Mouse (Mus musculus) limb, embryonic 14.5 days (tissue): ENCODE measurements around the gene Aatk. TPM values are rescaled to one million over a fixed set of nuclear protein-coding genes. Genes with fewer than 3 reads are reported as not detected.

Experiments used
- ATAC-seq: fragments of 200-750 bp; cut with Nextera tagmentation; 2 replicates; pipeline ENCODE4 v1.8.0; 2017; ENCODE audit warnings: low read depth, moderate number of reproducible peaks, moderate TSS enrichment; ENCODE audit not compliant: low FRiP score
- DNase-seq: peaks from one replicate; pipeline ENCODE4 v3.0.0-alpha.2; 2015; ENCODE audit warnings: low spot score
- H3K27ac ChIP-seq: fragments of 300-500 bp; sonication (generic); replicated peaks from 2 replicates; pipeline ENCODE4 v1.5.1; 2014; ENCODE audit warnings: low read depth, mild to moderate bottlenecking, low read length, moderate library complexity, mixed read lengths
- H3K27me3 ChIP-seq: fragments of 300-500 bp; sonication (generic); 2 replicates; pipeline ENCODE4 v1.6.1; 2014; ENCODE audit warnings: low read length, mixed read lengths; ENCODE audit not compliant: control insufficient read depth, insufficient read depth
- H3K36me3 ChIP-seq: fragments of 300-500 bp; sonication (generic); 2 replicates; pipeline ENCODE4 v1.6.1; 2014; ENCODE audit warnings: mild to moderate bottlenecking, low read length, moderate library complexity, mixed read lengths; ENCODE audit not compliant: control insufficient read depth, insufficient read depth
- H3K4me1 ChIP-seq: fragments of 300-500 bp; sonication (generic); 2 replicates; pipeline ENCODE4 v1.6.1; 2014; ENCODE audit warnings: antibody characterized with exemption, low read length, mixed read lengths; ENCODE audit not compliant: control insufficient read depth, insufficient read depth
- H3K4me2 ChIP-seq: fragments of 300-500 bp; sonication (generic); replicated peaks from 2 replicates; pipeline ENCODE4 v1.6.1; 2014; ENCODE audit warnings: low read depth, mild to moderate bottlenecking, low read length, moderate library complexity; ENCODE audit not compliant: severe bottlenecking
- H3K4me3 ChIP-seq: fragments of 300-500 bp; sonication (generic); replicated peaks from 2 replicates; pipeline ENCODE4 v1.5.1; 2014; ENCODE audit warnings: low read length
- H3K9ac ChIP-seq: fragments of 300-500 bp; sonication (generic); 2 replicates; pipeline ENCODE4 v1.6.1; 2014; ENCODE audit warnings: mild to moderate bottlenecking, low read depth, low read length, moderate library complexity; ENCODE audit not compliant: severe bottlenecking
- H3K9me3 ChIP-seq: fragments of 300-500 bp; sonication (generic); 2 replicates; pipeline ENCODE4 v1.6.1; 2016; ENCODE audit warnings: low read length; ENCODE audit not compliant: control insufficient read depth
- POLR2A ChIP-seq: fragments of 200-500 bp; IDR thresholded peaks from 2 replicates; pipeline ENCODE4 v1.8.0; 2012; ENCODE audit warnings: inconsistent platforms, mild to moderate bottlenecking, moderate library complexity, borderline replicate concordance; ENCODE audit not compliant: insufficient read depth, insufficient read length; ENCODE audit errors: extremely low read depth
- WGBS: fragments of 180-500 bp; shearing (Covaris S2); extraction: QIAGEN DNeasy Blood & Tissue Kit; methylation state at CpG from one replicate; pipeline ENCODE4 v1.1.7; 2014; 5-methylcytosine and 5-hydroxymethylcytosine counted together
- polyA plus RNA-seq, 2 experiments: library from polyadenylated mRNA; depleted of rRNA in 1 of 2; stranded (reverse) in 1 of 2; unstranded in 1 of 2; fragments of >200 nt; fragmentation: Nextera tagmentation in 1 of 2; extraction: Ambion mirVana in 1 of 2; gene quantifications; 2 replicates each; pipeline versions ENCODE4 v1.2.1 to v1.2.3; 2012 to 2014

Aatk gene
- polyA plus RNA-seq, 2 experiments = 5.9 to 14.8 TPM

DNA sequence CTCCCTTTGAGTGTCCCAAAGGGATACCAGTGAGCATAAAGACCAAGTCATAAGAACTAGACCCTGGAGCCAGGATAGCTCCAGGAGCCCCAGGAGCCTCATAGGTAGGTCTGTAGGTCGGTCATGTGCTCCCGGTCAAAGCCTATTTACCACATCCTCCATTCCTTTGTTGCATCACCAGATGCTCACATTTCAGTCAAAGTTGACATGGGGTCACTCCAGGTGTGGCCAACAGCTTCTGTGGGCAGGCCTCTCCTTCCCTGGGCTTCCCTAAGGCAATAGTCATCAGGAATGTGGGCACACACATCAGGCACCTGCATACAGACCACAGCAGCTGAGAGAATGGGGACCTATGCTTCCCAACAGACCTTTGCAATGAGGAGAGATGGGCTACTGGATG, 79.1 kb downstream of the Aatk start:
- no peak overlapping the region for H3K27ac ChIP-seq
- H3K9ac ChIP-seq = no peak overlapping the region
- peaks cover 6% of the 10 kb centered on the region; the same call in 1 of the 2 replicates for H3K36me3 ChIP-seq
- H3K27me3 ChIP-seq = no peaks in the 10 kb centered on the region
- no peaks in the 10 kb centered on the region for H3K9me3 ChIP-seq
- ATAC-seq = no peak
- TF ChIP-seq POLR2A = no peak
- no peaks in the 10 kb centered on the region for H3K4me1 ChIP-seq
- WGBS = 62% methylated on average over 2 of the region's 2 CpGs
- no peak overlapping the region for H3K4me2 ChIP-seq
- H3K4me3 ChIP-seq = no peak overlapping the region
- no peak for DNase-seq

DNA sequence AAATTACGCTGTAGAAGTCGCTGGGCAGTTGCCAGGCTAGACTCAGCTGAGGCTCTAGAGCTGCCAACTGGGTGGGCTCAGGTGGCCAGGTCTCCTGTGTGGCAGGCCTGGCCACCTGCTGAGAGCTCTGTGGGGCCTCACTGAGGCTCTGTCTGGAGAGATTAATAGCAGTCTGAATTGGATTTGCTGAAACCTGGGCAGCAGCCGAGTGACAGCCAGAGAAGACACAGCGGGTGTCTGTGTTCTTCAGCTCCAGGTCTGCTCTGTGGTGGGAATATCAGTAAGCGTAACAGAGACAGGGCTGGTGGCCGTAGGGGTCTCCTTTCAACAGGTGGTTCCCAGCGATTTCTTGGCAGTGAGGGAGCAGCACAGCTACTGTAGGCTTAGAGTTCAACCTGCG, 79.6 kb downstream of the Aatk start:
- Histone ChIP-seq H3K4me1 (no peaks in the 10 kb centered on the region), H3K4me2 (no peak overlapping the region), H3K27me3 (no peaks in the 10 kb centered on the region), H3K9me3 (no peaks in the 10 kb centered on the region), H3K4me3 (no peak overlapping the region), H3K27ac (no peak overlapping the region), H3K9ac (no peak overlapping the region), H3K36me3 (peaks cover 6% of the 10 kb centered on the region; the same call in 1 of the 2 replicates)
- ATAC-seq (no peak), DNase-seq (no peak)
- no peak for TF ChIP-seq POLR2A
- 69% methylated on average over 8 of the region's 8 CpGs for WGBS

DNA sequence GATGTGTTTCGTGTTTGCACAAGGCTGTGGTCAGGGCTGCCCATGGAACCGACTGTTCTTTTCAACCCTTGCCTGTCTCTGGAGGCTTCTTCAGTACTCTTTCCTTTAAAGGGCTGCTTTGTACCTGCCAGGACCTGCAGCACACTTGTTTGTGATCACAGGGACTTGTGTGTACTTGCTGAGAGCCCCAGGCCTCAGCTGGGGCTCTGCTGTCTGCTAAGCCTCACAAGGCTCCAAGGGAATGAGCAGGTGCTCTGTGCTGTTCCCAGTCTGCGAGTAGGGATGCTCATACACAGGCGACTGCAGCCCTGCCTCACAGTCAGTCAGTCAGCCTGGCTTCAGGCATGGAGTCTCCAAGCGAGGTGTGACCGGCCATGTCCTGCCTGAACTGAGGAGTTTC, 80.7 kb downstream of the Aatk start:
- DNase-seq (peak; percentile 48), ATAC-seq (no peak)
- Histone ChIP-seq H3K4me3 (no peak overlapping the region), H3K27ac (no peak overlapping the region), H3K27me3 (no peaks in the 10 kb centered on the region), H3K4me2 (no peak overlapping the region), H3K9me3 (no peaks in the 10 kb centered on the region), H3K4me1 (no peaks in the 10 kb centered on the region), H3K9ac (no peak overlapping the region), H3K36me3 (peaks cover 6% of the 10 kb centered on the region)
- TF ChIP-seq POLR2A = no peak
- WGBS = 71% methylated on average over 6 of the region's 6 CpGs

DNA sequence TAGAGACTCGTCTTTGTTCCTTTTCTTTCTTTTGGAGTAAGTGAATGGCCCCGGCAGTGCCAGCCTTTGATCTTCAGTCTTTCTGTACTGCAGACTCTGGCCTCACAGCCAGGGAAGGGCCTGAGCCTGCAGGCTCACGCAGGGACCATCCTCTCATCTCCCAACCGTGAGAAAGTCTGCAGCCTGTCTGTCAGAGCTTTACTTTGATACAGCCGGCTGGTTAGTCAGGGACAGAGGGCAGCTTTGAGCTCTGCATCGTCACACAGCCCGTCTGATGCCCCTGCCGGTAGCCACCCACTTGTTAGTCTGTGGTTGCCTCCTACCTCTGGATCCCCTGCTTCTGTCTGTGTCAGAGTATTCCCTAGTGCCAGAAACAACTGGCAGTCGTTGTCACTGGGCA, 81.9 kb downstream of the Aatk start:
- Histone ChIP-seq H3K4me1 (no peaks in the 10 kb centered on the region), H3K27me3 (no peaks in the 10 kb centered on the region), H3K9ac (no peak overlapping the region), H3K9me3 (no peaks in the 10 kb centered on the region), H3K4me2 (no peak overlapping the region), H3K36me3 (peaks cover 15% of the 10 kb centered on the region), H3K4me3 (no peak overlapping the region), H3K27ac (no peak overlapping the region)
- 31% methylated on average over 9 of the region's 9 CpGs for WGBS
- TF ChIP-seq POLR2A = no peak
- ATAC-seq (no peak), DNase-seq (no peak)

DNA sequence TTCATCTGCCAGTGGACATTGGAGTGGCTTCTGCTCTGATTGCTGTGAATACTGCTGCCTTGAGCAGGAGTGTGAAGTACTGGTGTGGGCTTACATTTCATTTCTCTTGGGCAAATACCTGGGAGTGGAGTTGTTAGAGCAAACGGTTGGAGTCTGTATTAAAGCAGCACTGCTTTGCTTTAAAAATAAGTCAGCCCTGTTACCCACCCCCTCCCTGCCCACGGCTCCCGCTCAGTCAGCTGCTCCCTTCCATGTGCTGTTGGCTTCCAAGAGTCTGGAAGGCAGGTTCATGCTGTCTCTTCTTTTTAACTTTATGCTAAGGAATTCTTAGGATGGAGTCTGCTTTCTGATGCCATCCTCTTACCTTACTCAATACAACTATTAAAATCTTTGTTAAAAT, 85.5 kb downstream of the Aatk start:
- no peak for TF ChIP-seq POLR2A
- Histone ChIP-seq H3K4me3 (no peak overlapping the region), H3K9me3 (no peaks in the 10 kb centered on the region), H3K9ac (no peak overlapping the region), H3K36me3 (peaks cover 23% of the 10 kb centered on the region), H3K27ac (no peak overlapping the region), H3K4me1 (no peaks in the 10 kb centered on the region), H3K4me2 (no peak overlapping the region), H3K27me3 (no peaks in the 10 kb centered on the region)
- WGBS = 51% methylated on average over 3 of the region's 3 CpGs
- DNase-seq (no peak), ATAC-seq (no peak)

DNA sequence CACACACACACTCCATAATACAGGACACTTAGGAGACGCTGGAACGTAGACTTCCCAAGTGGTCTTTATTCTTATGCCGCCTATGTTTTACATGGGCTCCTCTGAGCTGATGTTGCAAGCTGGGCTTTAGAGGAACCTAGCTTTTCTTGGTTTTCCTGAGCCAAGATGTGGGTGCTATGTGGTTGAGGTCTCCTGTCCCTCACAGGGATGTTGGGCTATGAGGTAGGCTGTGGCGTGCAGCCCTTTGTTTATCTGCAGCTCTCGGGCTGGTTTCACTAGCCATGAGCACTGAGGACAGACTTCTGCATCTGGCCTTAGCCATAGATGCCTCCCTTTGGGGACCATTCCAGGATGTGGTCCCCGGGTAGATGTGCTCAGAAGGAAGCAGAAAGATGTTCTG, 86.3 kb downstream of the Aatk start:
- Histone ChIP-seq H3K9me3 (no peaks in the 10 kb centered on the region), H3K36me3 (peaks cover 23% of the 10 kb centered on the region), H3K9ac (no peak overlapping the region), H3K27me3 (no peaks in the 10 kb centered on the region), H3K4me3 (no peak overlapping the region), H3K4me2 (no peak overlapping the region), H3K4me1 (no peaks in the 10 kb centered on the region), H3K27ac (no peak overlapping the region)
- no peak for ATAC-seq
- 93% methylated on average over 6 of the region's 6 CpGs for WGBS
- TF ChIP-seq POLR2A = no peak
- no peak for DNase-seq
